Mouse (Mus musculus) spleen, adult 2 months (tissue): Measurements from ENCODE around the gene Fthl17a.

Experiments used
- CTCF ChIP-seq: fragments of 200-500 bp; IDR thresholded peaks from 2 replicates; pipeline ENCODE4 v1.5.1; 2011; ENCODE audit warnings: mild to moderate bottlenecking, inconsistent platforms; ENCODE audit not compliant: insufficient read depth, insufficient read length, insufficient replicate concordance; ENCODE audit errors: extremely low read depth
- POLR2A ChIP-seq: fragments of 200-500 bp; IDR thresholded peaks from 2 replicates; pipeline ENCODE4 v1.6.1; 2011; ENCODE audit warnings: low read depth, low read length, inconsistent platforms

DNA sequence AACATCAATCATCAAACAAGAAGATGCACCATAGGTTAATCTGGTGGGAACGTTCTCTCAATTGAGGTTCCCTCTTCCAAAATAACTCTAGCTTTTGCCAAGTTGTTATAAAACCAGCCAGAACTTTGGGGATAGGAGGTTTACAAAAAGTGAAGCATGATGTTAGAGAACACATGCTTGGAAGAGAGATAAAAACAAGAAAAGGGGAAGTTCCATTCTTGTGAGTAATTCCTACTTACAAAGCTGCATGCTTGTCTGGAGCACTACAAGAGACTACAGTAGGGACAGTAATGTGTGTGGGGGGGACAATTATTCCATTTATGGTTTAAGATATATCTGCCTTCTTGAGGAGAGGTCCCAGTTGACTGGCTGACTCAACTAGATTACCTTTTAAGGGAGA is 40.4 kb downstream of the Fthl17a start:
- TF ChIP-seq POLR2A: no peak
- TF ChIP-seq CTCF: no peak
